Mouse (Mus musculus) stomach, postnatal 0 days (tissue): ENCODE measurements around the gene Nqo1.
A peak's percentile ranks its signal among the peaks of the same experiment; 100 is the strongest.

Source experiments
- CTCF ChIP-seq: IDR thresholded peaks from 2 replicates; pipeline ENCODE4 v1.5.1; 2016; ENCODE audit warnings: antibody characterized with exemption, low read depth, mild to moderate bottlenecking, moderate library complexity
- EP300 ChIP-seq: optimal IDR thresholded peaks from 2 replicates; pipeline ENCODE3; 2016; ENCODE audit warnings: antibody characterized with exemption

DNA sequence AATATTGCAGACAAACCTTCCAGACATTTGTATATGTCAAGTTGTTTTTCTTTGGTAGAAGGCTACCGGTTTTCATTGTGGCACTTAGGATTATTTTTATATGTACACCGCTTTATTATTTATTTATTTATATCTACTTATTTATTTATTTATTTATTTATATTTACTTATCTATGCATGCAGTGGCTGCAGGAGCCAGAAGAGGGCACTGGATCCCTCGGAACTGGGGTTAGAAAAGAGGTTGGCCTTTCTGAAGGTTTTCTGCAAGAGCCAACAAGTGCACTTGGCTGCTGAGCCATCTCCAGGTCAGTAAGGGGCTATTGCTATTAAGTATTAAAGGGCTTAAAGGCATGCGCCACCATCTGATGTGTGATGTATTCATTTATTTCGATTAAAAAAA is 15.1 kb downstream of the Nqo1 start:
- peak; percentile 65 for TF ChIP-seq CTCF
- TF ChIP-seq EP300 = no peak
